Mouse (Mus musculus) myocyte (in vitro differentiated cells): ENCODE measurements around the gene Ptprj. TPM values are rescaled to one million over a fixed set of nuclear protein-coding genes. Genes with fewer than 3 reads are reported as not detected.

ENCODE experiments used
- H3K27me3 ChIP-seq: one replicate; pipeline ENCODE4 v1.6.1; 2011; ENCODE audit not compliant: control insufficient read depth, insufficient read depth, insufficient read length
- H3K36me3 ChIP-seq: one replicate; pipeline ENCODE4 v1.6.1; 2011; ENCODE audit not compliant: control insufficient read depth, insufficient read depth
- H3K4me2 ChIP-seq: one replicate; pipeline ENCODE4 v1.6.1; 2011; ENCODE audit warnings: low read depth, control low read depth
- H3K4me3 ChIP-seq: one replicate; pipeline ENCODE4 v1.5.1; 2011; ENCODE audit warnings: mild to moderate bottlenecking, control low read depth, moderate library complexity
- H3K79me2 ChIP-seq: one replicate; pipeline ENCODE4 v1.6.1; 2011; ENCODE audit not compliant: control insufficient read depth, insufficient read depth
- H3ac ChIP-seq: one replicate; pipeline ENCODE4 v1.6.1; 2011; ENCODE audit not compliant: control insufficient read depth, insufficient read length
- CEBPB ChIP-seq: IDR thresholded peaks from 2 replicates; pipeline ENCODE4 v1.6.1; 2011; ENCODE audit warnings: mild to moderate bottlenecking, moderate library complexity; ENCODE audit not compliant: poor library complexity, insufficient read depth, severe bottlenecking
- E2F4 ChIP-seq: IDR thresholded peaks from one replicate; pipeline ENCODE4 v1.6.1; 2011; ENCODE audit warnings: mild to moderate bottlenecking, control low read depth, moderate library complexity; ENCODE audit not compliant: insufficient read depth
- MAX ChIP-seq: IDR thresholded peaks from one replicate; pipeline ENCODE4 v1.6.1; 2011; ENCODE audit warnings: low read depth, mild to moderate bottlenecking, control low read depth
- MYOD1 ChIP-seq, 3 experiments: IDR thresholded peaks; one replicate each; pipeline ENCODE4 v1.6.1; 2011; ENCODE audit warnings: control low read depth in 2 of 3, low read depth in 2 of 3, mild to moderate bottlenecking in 2 of 3, moderate library complexity in 1 of 3; ENCODE audit not compliant: insufficient read length in 2 of 3, control insufficient read depth in 1 of 3
- MYOG ChIP-seq, 3 experiments: IDR thresholded peaks; one replicate each; pipeline ENCODE4 v1.6.1; 2011; ENCODE audit warnings: control low read depth in 2 of 3, low read depth in 2 of 3, mild to moderate bottlenecking in 2 of 3; ENCODE audit not compliant: insufficient read length in 2 of 3, control insufficient read depth in 1 of 3, insufficient read depth in 1 of 3
- POLR2A ChIP-seq: IDR thresholded peaks from one replicate; pipeline ENCODE4 v1.6.1; 2011; ENCODE audit warnings: low read depth, mild to moderate bottlenecking, control low read depth, moderate library complexity; ENCODE audit not compliant: insufficient read length
- POLR2AphosphoS2 ChIP-seq: IDR thresholded peaks from one replicate; pipeline ENCODE4 v1.6.1; 2011; ENCODE audit warnings: low read depth, control low read depth; ENCODE audit not compliant: insufficient read length
- REST ChIP-seq: IDR thresholded peaks from one replicate; pipeline ENCODE4 v1.6.1; 2011; ENCODE audit warnings: mild to moderate bottlenecking, control low read depth, moderate library complexity; ENCODE audit not compliant: insufficient read depth, insufficient read length
- SRF ChIP-seq: IDR thresholded peaks from one replicate; pipeline ENCODE4 v1.6.1; 2011; ENCODE audit warnings: low read depth; ENCODE audit not compliant: control insufficient read depth, insufficient read length
- TCF12 ChIP-seq: IDR thresholded peaks from one replicate; pipeline ENCODE4 v1.6.1; 2011; ENCODE audit warnings: mild to moderate bottlenecking, control low read depth; ENCODE audit not compliant: poor library complexity, insufficient read depth, severe bottlenecking
- TCF3 ChIP-seq: IDR thresholded peaks from one replicate; pipeline ENCODE4 v1.6.1; 2011; ENCODE audit warnings: low read depth, control low read depth; ENCODE audit not compliant: insufficient read length
- USF1 ChIP-seq: IDR thresholded peaks from one replicate; pipeline ENCODE4 v1.6.1; 2011; ENCODE audit warnings: low read depth, mild to moderate bottlenecking, control low read depth, moderate library complexity
- polyA plus RNA-seq: library from polyadenylated mRNA; unstranded; fragments of >200 nt; fragmentation: generic; extraction: Trizol; gene quantifications from one replicate; pipeline ENCODE4 v1.2.1, GENCODE M21; 2012; ENCODE audit warnings: missing spikeins

The Ptprj gene
- polyA plus RNA-seq, 1 experiment: 1.6 TPM

DNA sequence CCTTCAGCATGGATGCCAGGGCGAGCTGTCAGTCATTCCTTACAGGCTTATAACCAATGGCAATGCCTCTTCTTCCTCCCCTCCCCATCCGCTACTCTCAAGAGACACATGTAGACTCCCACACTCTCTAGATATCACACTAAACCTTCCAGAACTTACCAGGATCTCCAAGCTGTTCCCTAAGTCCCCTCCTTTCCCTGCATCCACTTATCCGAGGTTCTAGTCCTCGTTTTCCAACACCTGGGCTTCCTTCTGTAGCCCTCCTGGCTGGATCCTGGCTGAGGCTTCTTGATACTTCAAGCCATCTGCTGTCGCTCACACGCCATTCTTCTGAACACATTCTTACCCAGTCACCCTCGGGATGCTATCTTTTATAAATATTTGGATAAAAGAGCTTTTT lies 114.0 kb downstream of the Ptprj start:
- H3K79me2 ChIP-seq: no peaks in the 10 kb centered on the region
- H3K36me3 ChIP-seq: no peaks in the 10 kb centered on the region
- no peak overlapping the region for H3ac ChIP-seq
- H3K27me3 ChIP-seq: no peaks in the 10 kb centered on the region
- no peak overlapping the region for H3K4me3 ChIP-seq
- no peak overlapping the region for H3K4me2 ChIP-seq
- TF ChIP-seq MAX: no peak
- no peak for TF ChIP-seq MYOG (IDR thresholded peaks at IDR 0.05; ENCODE audit: control insufficient read depth in 1 of 3, insufficient read depth in 1 of 3, insufficient read length in 2 of 3, low read depth in 2 of 3)
- TF ChIP-seq TCF3: no peak
- TF ChIP-seq POLR2AphosphoS2: no peak
- no peak for TF ChIP-seq MYOD1 (IDR thresholded peaks at IDR 0.05; ENCODE audit: control insufficient read depth in 1 of 3, insufficient read length in 2 of 3, low read depth in 2 of 3)
- TF ChIP-seq REST: no peak
- TF ChIP-seq SRF: no peak
- no peak for TF ChIP-seq TCF12
- TF ChIP-seq POLR2A: no peak
- no peak for TF ChIP-seq E2F4
- no peak for TF ChIP-seq USF1
- no peak for TF ChIP-seq CEBPB

GRCm38 (mm10) chr2:90463735-90464134 lies 116.7 kb downstream of the Ptprj start:
- Histone ChIP-seq H3K79me2 (no peaks in the 10 kb centered on the region), H3K4me2 (no peak overlapping the region), H3K4me3 (no peak overlapping the region), H3K36me3 (peaks cover 3% of the 10 kb centered on the region), H3K27me3 (no peaks in the 10 kb centered on the region), H3ac (no peak overlapping the region)
- TF ChIP-seq E2F4: no peak
- no peak for TF ChIP-seq USF1
- no peak for TF ChIP-seq SRF
- no peak for TF ChIP-seq TCF12
- no peak for TF ChIP-seq TCF3
- no peak for TF ChIP-seq MAX
- no peak for TF ChIP-seq MYOD1 (IDR thresholded peaks at IDR 0.05; ENCODE audit: control insufficient read depth in 1 of 3, insufficient read length in 2 of 3, low read depth in 2 of 3)

GRCm38 (mm10) chr2:90462252-90462651 lies 118.2 kb downstream of the Ptprj start:
- TF ChIP-seq CEBPB (no peak), POLR2AphosphoS2 (no peak), SRF (no peak), TCF3 (no peak), USF1 (no peak)
- no peaks in the 10 kb centered on the region for H3K27me3 ChIP-seq
- no peak overlapping the region for H3K4me2 ChIP-seq
- H3K36me3 ChIP-seq: peaks cover 3% of the 10 kb centered on the region
- H3ac ChIP-seq: no peak overlapping the region
- no peaks in the 10 kb centered on the region for H3K79me2 ChIP-seq
- H3K4me3 ChIP-seq: no peak overlapping the region

DNA sequence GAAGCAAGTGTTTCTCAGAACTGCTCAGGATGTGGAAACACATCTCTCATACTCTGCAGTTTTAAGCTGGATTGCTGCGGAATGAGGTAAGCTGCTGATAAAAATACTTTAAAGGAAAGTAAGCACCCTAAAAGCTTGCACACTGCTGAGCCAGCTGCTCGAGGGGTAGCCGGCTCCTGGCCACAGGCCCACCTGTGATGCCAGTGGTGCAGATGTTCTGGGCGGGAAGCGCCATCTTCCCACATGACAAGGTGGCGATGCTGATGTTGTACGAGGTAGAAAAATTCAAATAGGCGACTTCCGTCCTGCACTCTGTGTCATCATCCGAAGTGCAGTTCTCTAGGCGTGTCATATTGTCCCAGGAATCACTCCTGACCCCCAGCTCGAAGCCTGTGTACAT lies 122.5 kb downstream of the Ptprj start:
- Histone ChIP-seq H3ac (no peak overlapping the region), H3K36me3 (peaks cover 3% of the 10 kb centered on the region), H3K79me2 (no peaks in the 10 kb centered on the region), H3K4me2 (no peak overlapping the region), H3K27me3 (no peaks in the 10 kb centered on the region), H3K4me3 (no peak overlapping the region)
- TF ChIP-seq TCF12 (no peak), POLR2AphosphoS2 (no peak), USF1 (no peak), REST (no peak), MYOD1 (IDR thresholded peaks at IDR 0.05; ENCODE audit: control insufficient read depth in 1 of 3, insufficient read length in 2 of 3, low read depth in 2 of 3) (no peak), MYOG (IDR thresholded peaks at IDR 0.05; ENCODE audit: control insufficient read depth in 1 of 3, insufficient read depth in 1 of 3, insufficient read length in 2 of 3, low read depth in 2 of 3) (no peak), POLR2A (no peak), CEBPB (no peak), TCF3 (no peak), SRF (no peak), MAX (no peak)

GRCm38 (mm10) chr2:90452380-90452779 lies 128.1 kb downstream of the Ptprj start:
- H3K27me3 ChIP-seq: no peaks in the 10 kb centered on the region
- no peak overlapping the region for H3K4me3 ChIP-seq
- no peak overlapping the region for H3ac ChIP-seq
- no peaks in the 10 kb centered on the region for H3K36me3 ChIP-seq
- TF ChIP-seq SRF (no peak), MAX (no peak), TCF12 (no peak), MYOD1 (IDR thresholded peaks at IDR 0.05; ENCODE audit: control insufficient read depth in 1 of 3, insufficient read length in 2 of 3, low read depth in 2 of 3) (no peak), POLR2A (no peak), MYOG (IDR thresholded peaks at IDR 0.05; ENCODE audit: control insufficient read depth in 1 of 3, insufficient read depth in 1 of 3, insufficient read length in 2 of 3, low read depth in 2 of 3) (no peak), E2F4 (no peak), CEBPB (no peak)
- H3K4me2 ChIP-seq: no peak overlapping the region
- H3K79me2 ChIP-seq: no peaks in the 10 kb centered on the region
